Mouse (Mus musculus): Measurements from ENCODE around the gene Tmem208.

DNA sequence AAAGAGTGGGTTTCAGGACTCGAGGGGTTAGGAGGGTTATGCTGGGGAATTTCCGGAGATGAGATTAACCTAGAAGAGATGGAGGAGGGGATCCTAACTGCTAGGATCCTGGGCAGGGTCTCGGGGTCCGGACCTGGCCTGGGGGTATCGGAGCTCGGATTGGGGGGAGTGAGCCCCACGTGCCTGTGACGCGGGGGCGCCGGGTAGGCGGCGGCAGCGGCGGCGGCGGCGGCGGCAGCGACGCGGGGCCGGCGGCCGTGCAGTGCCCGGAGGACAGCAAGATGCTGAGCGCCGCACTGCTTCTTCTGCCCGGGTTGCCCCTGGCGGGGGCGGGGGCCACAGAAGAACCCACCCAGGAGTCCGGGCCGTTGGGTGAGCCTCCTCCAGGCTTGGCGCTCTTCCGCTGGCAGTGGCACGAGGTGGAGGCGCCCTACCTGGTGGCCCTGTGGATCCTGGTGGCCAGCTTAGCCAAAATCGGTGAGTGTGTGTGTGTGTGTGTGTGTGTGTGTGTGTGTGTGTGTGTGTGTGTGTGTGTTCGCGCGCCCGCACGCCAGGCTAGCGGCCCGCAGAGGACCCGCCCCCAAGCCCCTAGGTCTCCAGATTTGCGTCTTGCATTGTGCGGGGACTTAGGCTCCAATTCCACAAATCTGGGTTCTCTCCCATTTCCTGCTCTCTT is 23.1 kb downstream of the Tmem208 start:
- TF ChIP-seq CTCF (IDR thresholded peaks at IDR 0.05; ENCODE audit: extremely low read depth, insufficient read length, insufficient replicate concordance, low read depth, low read length) = no peak
- no peak for TF ChIP-seq POLR2A (IDR thresholded peaks at IDR 0.05; ENCODE audit: low read depth, low read length)

Data from small intestine, adult 2 months (tissue).